Mouse (Mus musculus): Measurements from ENCODE around the gene Nek5.
A peak's percentile ranks its signal among the peaks of the same experiment; 100 is the strongest.

The Nek5 gene

DNA sequence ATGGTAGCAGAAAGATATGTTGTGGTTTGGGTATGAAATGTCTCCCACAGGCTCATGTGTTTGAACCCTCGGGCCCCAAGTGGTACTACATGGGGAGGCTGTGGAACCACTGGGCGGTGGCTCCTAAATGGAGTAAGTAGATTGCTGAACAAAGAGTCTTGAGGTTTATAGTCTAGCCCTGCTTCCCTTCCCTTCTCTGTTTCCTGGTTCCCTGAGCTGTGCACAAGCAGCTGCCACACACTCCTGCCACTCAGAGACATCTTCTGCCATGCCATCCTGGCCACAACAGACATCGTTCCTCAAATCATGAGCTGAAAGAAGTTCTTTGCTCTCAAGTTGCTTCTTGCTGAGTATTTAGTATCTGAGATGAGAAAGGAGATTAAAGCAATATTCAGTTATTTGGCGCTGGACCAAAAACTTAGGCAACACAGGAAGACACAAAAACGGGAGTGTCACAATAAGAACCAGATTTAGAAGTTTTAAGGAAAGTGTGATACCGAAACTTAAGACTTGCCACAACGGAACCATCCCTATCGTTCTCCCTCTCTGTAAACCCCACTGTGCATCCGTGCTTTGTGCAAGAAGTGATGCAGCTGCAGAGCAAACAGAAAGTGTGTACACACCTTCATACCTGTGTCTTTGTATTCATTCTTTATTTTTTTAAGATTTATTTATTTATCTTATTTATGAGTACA, 45.4 kb downstream of the Nek5 start:
- no peak for DNase-seq

DNA sequence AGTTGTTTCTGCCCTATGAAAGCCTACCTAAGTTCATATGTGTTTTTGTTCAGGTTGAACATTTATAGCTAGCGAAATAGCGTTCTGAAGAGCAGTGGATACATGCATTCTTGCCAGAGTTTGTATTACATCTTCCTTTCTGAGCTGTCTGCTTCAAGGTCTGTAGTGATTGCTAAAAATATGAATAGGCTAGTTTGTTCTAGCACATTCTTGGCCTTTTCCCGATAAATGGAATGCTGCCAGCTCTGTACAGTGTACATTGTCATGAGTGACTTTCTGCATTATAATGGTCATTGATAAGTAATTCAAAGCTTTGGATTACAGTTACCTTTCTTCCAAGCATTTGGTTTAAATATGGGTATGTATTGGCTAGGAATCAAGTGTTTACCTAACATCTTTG, 63.7 kb downstream of the Nek5 start:
- no peak for DNase-seq

DNA sequence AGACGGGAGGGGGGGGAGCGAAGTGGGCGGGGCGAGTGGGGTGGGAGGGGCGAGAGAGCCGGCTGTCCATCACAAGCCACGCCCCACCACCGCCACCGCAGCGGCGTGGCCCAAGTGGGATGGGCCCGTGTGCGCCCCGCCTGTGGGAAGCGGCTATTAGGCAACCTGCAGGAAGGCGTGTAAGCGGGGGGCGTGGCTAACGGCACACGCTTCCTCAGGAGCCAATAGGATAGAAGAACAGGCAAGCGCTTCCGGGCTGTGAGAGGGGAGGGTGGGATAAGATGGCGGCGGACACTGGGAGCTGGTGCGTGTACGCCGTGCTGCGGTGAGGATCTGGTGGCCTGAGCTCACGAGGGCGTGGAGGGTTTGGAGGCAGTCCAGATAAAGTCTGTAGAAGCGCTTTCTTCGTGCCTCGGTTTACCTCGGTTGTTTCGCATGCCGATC, 64.4 kb downstream of the Nek5 start, which contains the start of gene Alg11:
Alg11 (plus strand) TSS at position 276 of the 444 bp plus-strand sequence.
- DNase-seq, result peak; percentile 98 to 99

DNA sequence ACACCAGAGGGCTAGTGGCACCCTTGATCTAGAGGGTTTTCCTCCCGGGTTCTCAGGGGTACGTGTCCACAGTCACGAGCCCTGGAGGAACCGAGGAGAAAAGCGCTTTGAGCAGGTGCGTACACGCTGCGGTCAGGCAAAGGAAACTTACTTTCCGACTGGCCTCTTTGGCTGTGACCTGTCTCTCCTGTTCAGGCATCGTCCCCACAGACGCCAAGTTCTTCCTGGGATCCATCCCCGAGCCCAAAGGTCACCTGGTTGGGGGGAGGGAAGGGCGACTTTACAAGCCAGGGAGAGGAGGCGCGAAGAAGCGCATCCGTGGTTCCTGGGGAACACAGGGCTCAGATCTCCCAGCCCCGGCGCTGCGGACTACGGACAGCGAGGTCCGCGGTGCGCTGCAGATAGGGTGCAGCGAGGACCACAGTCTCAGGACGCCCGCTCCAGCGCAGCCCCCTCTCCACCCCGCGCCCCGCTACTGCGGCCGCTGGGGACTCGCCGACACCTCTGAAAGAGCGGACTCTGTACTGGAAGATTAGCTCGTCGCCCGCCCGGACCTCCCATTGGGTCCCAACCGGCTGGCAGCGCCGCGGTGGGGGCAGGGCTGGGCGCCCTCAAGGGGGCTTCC, 64.9 kb downstream of the Nek5 start, which contains the start of gene Atp7b:
Atp7b (minus strand) TSS at position 485 of the 625 bp plus-strand sequence.
- peak; percentile 75 to 84 for DNase-seq

DNA sequence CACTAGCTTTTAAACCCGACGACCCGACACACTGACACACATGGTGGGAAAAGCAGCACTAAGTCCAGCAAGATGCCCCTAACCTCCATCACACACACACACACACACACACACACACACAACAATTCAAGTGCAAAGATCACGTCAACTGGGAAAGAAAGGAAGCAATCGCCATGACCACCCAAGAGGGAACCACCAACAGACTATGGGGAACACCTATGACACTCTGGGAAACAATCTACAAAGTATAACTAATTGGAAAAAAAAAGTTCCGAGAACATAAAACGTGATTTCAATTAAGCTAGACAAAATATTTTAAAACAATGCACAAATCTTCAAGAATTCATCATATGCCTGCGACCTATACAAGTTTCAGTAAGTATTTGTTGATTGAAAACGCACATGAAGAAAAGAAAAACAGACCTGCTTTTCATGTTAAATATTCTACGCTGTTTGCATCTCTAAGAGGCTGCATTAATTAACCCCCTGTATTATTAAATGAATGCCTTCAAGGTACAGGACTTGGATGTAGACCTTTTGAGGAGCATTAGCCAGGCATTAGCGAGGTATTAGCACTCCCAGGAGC, 65.6 kb downstream of the Nek5 start:
- peak in 1 of 2 experiments; percentile 5 for DNase-seq

DNA sequence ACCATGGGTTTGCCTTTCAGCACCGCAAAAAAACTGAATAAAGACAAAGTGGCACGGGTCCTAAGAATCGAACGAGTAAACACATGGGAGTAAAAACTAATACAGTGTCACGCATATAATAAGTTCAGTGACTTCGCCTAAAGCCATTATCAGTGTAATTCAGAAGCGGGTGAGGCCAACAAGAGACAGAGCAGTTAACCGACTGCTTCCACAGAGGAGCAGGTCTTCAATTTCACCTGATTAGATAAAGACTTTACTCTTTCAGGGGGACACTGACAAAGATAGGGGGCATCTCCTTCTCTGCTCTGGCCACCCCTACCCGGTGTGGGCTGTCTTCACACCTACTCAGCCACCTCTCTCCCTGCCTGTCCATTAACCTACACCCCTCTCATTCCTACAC, 66.5 kb downstream of the Nek5 start:
- no peak for DNase-seq

DNA sequence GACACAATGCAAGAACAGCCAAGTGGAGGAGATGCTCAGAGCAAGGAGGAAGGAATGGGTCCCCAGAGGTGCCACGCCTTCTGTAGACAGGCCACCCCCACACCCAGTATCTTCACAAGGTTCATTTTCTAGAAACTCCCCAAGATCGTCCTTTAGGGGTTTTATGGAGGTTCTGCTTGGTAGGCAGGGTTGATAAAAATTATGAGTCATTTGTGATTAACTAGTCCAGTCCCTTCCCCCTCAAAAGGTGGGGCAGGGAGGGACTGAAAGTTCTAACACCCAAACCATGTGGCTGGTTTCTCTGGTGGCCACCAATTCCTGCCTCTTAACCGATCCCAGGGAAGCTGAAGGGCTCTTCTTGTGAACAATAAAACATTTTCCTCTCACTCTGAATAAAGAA, 68.0 kb downstream of the Nek5 start:
- DNase-seq, result no peak

DNA sequence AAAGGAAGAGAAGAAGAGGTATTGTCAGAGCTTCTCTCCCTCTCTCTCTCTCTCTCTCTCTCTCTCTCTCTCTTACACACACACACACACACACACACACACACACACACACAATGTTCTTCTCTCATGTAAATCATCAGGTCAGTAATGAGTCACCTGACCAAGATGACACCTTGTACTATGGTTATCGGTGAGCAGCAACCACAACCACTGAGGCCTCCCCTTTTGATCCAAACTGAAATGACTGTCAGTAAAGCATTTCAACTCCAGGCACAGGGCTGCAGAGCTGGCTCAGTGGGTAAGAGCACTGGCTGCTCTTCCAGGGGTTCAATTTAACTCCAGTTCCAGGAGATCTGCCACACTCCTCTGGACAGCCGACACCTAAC, 69.4 kb downstream of the Nek5 start:
- DNase-seq, result no peak

DNA sequence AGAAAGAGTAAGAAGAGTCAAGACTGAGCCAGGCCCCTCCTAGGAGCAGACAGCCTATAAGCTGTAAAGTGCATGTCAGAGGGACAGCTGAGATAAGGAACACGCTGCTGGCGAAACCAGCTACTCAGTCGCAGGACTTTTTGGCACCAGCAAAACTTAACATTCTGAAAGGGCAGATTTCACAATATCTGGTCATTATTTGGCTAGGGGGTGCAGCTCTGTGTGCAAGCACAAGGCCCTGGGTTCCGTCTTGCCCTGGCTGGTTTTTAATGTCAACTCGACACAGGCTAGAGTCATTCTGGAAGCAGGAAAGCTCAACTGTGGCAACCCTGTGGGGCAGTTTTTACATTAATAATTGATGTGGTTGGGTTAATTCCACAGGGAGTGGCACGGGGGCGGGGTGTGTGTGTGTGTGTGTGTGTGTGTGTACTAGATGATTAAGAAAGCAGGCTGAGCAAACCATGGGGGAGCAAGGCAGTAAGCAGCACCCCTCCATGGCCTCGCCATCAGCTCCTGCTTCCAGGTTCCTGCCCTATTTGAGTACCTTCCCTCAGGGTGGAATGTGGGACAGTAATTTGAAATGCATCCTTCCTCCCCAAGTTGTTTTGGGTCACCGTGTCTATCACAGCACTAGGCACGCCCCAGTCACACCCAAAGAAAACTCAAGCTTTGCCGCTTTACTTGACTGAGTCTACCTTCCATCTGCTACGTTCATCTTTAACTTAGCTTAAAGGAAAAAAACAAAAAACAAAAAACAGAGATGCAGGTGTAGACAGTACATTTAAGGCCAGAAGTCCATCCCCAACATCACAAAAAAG, 70.0 kb downstream of the Nek5 start:
- DNase-seq, result peak in 1 of 2 experiments; percentile 16

DNA sequence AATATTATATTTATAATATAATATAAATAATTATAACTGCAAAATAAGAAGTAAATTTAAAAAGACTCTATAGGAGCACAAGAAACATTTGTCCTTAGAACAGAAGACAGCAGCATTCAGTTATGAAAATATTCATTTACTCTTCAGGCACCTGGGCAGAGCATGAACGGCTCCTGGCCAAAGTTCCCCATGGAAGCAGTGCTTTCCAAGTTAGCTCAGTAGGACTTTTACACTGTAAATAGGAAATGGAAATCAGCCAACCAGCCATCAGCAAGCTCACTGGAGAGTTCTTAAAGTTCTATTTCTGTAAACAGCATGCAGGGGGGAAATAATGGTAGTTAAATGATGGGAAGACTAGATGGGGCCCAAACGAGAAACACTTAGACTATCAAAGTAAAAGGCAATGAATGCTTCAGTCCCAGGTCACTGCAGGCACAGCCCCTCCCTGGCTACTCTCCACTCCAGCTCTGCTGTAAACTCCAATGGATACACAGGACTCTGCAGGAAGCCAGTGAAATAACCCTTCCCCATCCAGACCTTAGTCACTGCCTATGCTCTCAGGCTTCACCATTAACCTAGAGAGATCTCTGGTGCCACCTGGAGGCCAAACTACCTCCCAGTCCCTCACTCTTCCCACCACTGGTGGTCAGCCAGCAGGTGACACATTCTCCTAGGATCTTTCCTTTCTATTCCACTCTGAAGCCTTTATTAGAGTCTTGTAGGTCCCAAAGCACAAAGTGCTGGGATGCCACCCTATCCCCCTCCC, 77.0 kb downstream of the Nek5 start:
- peak; percentile 55 to 87 for DNase-seq

DNA sequence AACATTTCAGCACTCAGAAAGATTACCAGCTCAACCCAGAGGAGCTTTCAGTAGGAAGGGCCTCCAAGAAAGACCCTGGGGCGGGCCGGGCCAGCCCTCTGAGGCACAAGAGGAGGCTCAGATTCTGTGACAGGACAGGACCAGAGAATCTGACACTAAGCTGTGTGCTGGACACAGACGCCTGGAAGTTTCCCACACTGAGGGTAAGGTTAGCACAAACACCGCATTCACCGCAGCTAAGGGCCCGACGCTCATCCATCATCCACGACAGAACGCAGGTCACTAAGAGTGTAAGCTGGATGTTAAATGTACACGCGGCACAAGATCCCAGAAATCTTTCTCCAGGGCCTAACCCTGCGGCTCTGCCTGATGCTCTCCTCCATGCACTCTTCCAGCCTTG, 81.1 kb downstream of the Nek5 start:
- DNase-seq, result no peak

DNA sequence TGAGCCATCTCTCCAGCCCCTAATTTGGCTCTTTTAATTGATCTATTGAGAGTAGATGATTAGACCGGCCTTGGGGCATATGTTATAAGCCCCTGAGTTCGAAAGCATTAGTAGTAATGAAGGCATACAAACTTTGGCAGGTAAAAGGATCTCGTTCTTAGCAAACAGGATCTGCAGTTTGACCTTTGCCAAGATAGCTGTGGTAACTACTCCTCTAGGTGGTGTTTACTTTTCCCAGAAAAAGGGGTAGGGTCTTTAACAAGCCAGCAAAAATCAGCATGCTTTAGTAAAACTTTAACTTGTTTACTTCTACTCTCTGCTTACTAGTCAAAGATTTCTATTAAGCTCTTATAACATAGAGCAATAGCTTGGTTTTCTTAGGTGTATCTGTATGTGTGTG, 82.3 kb downstream of the Nek5 start:
- no peak for DNase-seq

DNA sequence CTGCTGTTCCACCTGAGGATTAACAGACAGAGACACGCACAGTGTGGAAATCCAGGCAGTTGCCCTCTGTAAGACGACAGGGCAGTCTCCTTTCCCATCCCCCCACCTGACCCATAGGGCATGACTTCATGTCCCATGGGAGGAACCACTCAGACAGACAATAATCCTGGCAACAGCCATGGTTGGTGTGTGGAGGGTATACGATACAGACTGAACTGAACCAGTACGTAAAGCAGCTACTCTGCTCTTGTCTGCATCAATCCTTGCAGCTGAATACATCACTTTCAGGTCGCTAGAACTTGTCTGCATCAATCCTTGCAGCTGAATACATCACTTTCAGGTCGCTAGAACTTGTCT, 84.7 kb downstream of the Nek5 start:
- no peak for DNase-seq

DNA sequence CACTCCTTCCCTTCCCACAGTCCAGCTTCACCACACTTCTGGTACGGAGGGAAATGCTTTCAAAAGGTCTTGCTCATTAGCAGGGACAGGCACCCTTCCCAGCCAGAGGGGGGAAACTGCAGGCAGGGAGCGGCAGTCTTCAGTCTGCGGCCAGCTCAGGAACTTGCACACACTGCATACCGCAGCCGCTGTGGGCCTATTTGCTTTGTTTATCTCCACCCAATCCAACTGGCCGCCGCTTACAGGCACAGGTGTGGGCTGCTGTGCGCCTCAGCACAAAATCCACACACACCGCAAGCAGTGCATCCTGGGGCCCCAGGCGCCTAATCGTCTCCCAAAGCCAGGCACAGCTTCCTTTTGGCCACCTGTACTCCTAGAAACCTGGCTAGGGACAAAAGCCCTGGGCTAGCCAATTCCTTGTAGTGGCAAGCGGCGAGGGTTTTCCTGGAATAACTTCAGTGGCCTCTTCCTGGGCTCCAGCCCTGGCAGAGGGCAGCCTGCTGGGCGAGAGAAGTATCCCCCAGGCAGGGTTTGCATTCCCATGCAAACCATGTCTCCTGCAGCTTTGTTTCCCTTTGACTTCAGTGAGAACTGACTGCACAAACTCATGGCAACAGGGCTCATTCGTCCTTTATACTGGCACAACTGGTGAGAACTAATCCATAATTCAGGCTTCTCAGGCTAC, 85.2 kb downstream of the Nek5 start:
- peak in 1 of 2 experiments; percentile 4 for DNase-seq

DNA sequence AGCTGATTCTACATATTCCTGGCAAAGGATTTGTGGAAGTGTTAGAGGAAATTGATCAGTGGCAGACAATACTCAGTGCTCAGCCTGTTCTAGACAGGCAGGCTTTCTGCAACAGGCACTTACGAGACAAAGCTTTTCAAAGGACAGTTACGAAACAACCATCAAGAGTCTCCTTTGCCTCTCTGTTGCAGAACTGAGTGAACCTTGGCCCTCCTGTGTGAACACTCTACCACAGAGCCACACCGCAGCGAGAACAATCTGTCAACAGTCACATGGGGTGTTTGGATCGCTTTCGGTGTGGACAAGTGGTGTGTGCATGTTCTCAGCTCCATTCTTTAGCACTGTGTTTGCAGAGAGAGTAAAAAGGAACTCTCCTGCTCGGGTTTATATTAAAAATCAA, 87.8 kb downstream of the Nek5 start:
- DNase-seq, result peak; percentile 50 to 65

DNA sequence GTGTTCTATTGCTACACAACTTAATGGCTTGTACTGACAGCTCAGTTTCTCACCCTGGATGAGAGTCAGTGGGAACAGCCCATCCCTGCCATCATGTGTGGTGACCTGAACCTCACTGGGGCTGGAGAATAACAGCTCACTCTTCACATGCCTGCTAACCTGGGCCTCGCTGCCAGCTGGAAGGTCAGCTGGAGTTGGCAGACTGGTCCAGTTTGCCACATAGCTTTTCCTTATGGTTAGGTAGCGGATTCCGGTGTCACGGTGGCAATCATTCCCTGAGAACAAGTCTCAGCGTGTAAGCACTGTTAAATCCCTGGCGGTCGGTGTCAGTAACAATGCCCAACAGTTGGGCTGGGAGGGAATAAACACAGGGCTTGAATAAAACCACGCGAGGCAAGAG, 88.7 kb downstream of the Nek5 start:
- no peak for DNase-seq

DNA sequence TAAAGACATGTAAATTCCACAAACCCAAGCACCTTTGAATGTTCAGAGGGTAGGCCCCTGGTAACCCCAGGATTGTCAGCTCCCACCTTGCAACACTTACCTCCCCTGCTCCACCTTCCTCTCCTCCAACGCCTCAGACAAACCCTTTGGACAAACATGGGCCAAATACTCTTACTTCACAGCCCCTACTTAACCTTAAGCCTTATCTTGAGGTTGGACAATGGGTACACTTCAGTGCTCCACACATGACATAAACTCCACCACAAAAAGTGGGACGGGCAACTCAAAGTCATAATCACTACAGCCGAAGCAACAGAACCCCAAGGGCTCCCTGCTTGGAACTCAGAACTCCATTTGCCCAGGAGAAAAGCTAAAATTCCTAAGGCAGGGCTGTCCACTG, 93.9 kb downstream of the Nek5 start:
- no peak for DNase-seq

DNA sequence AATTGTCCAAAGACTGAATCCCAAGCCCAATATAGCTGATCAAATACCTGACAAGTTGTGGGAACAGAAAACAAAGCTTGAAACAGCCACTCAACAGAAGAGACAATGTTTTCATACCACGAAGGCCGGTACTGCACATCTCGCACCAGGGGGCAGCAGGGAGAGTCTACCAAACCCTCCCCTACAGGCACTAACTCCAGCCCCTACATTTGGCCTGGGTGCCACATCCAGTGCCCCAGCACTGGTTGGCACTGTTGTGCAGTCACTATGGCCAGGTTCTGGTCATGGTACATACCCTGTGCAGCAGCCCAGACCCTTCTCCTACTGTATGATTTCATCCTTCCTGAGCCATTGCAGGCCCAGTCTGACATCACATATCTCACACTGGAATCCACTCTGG, 95.9 kb downstream of the Nek5 start:
- DNase-seq, result no peak

DNA sequence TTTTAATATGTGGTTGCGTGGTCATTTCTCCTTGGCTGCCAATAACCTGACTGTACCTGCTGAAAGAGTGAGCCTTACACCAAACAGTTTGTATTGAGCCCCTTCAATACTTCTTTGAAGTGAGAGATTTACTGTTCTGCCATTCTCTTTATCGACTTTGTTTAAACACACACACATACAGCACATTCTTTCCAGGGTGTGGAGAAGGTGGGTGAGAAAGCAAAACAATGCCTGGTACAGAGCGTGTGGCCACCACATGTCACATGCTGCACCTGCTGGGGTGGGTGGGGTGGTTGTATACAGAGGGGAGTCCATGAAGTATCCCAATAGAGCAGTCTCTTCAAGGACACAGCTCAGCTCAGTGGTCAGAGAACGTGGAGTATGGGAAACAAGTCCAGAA, 99.6 kb downstream of the Nek5 start:
- no peak for DNase-seq
